Mouse (Mus musculus): ENCODE measurements around the gene Nectin4.
"Not testable (repeated sequence)": the region's sequence is repeated elsewhere in the genome, so short reads cannot be mapped to it uniquely, and the experiment has no call there.

Gene Nectin4

GRCm38 (mm10) chr1:171369845-171370556 lies at the start of gene Nectin4:
Gene Nectin4 (plus strand): TSS chr1:171370099.
- DNase-seq = no peak

DNA sequence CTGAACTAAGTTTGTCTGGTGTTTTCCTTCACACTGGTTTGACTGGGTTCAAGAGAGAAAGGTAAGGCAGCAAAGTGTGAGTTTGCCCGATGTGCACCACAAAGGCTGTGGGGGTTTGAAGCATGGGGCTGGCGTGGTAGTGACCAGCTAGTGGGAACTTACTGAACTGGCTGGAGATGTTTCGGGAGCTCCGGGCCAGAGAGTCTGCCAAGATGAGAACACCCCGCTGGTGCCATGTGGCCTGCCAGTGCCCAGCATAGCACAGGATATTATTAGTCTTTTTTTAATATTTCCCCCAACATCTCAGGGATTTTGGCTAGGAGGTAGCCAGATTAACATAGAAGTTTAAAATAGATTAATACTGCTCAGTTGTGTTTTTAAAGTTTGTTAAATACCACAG lies 49.7 kb upstream of the Nectin4 start:
- no peak for DNase-seq

DNA sequence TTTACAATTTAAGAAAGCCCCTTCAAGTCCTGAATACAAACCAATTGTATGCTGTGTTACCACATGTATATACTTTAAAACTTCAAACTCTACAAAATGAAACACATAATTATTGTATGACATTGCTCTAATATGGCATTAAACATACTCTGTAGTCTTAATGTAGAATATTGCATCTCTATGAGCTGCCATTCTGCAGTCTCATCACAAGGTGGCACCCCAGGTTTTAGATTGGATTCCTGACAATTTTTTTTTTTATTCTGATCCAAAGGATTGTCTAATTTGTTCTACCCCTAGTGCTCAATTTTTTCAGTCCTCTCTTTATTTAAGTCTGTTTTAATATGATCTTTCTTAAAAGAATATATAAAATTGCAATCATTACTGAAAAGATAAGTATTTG lies 48.5 kb upstream of the Nectin4 start:
- DNase-seq = no peak

DNA sequence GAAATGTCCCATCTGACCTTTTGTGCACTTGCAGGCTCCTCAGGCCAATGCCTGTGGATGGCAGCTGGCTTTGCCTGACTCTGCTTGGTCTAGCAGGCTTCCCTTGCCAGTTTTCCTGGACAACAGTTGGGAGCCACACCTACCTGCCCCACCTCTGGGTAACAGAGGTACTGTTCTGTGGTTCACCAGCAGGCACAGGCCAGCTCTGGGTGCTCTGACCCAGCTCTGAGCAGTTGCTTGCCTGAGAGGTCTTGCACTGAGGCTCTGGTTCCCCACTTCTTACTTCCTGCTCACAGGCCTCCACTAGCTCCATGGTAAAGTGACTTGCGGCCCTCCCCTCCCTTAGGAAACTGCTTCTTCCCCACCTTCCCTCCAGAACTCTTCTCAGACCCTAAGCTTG lies 47.9 kb upstream of the Nectin4 start:
- no peak for DNase-seq

- DNase-seq = no peak
Measured at GRCm38 (mm10) chr1:171325571-171325970, 44.3 kb upstream of the Nectin4 start.

- DNase-seq = not testable (repeated sequence)
Measured at GRCm38 (mm10) chr1:171326588-171326987, 43.3 kb upstream of the Nectin4 start.

- peak; percentile 25 for DNase-seq
Measured at GRCm38 (mm10) chr1:171328244-171328643, 41.7 kb upstream of the Nectin4 start.

GRCm38 (mm10) chr1:171328839-171329432 lies 41.0 kb upstream of the Nectin4 start, which contains the start of gene Dedd:
Gene Dedd (plus strand): TSS chr1:171329145.
- DNase-seq = peak; percentile 89

- peak; percentile 86 for DNase-seq
Measured at GRCm38 (mm10) chr1:171329433-171330215, 40.3 kb upstream of the Nectin4 start.

GRCm38 (mm10) chr1:171330216-171330560 lies 39.7 kb upstream of the Nectin4 start:
- DNase-seq = no peak

DNA sequence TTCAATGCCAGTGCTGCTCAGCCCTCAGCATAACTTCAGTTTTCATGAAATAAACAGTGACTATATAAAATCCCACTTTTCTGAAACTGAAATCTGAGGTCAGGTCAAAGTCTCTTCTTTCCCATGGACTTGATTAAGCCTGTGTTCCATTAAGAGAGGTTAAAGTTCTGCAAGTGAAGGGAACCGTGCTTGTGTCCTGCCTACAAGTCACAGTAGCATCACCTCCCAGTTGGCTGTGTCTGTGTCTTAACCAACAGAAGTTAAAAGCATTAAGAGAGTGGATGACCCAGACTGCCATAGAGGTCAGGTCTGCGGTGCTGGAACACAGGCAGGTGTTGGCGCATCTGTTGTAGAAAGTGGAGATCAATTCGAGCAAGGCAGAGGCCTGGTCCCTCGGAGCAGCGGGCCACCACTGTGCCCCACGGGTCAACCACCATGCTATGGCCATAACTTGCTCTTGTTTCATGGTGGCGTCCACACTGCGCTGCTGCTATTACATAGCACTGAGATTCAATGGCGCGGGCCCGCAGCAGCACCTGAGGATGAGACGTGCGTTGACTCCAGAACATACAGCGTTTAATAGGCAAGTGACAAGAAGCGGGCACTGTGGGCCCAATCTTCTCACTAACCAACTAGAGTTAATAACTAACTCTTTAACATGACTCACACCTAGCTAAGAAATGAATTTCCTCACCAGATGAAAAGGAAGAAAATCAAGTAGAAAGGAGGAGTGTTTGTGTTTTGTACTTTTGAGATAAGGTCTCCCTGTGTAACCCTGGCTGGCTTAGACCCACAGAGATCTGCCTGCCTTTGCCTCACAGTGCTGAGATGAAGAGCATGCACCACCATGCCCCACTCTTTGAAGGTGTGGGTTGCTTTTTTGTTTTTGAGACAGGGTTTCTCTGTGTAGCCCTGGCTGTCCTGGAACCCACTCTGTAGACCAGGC lies 27.4 kb upstream of the Nectin4 start:
- no peak for DNase-seq

GRCm38 (mm10) chr1:171343922-171344677 lies 25.8 kb upstream of the Nectin4 start:
- DNase-seq = no peak

GRCm38 (mm10) chr1:171344715-171345114 lies 25.2 kb upstream of the Nectin4 start:
- DNase-seq = no peak

DNA sequence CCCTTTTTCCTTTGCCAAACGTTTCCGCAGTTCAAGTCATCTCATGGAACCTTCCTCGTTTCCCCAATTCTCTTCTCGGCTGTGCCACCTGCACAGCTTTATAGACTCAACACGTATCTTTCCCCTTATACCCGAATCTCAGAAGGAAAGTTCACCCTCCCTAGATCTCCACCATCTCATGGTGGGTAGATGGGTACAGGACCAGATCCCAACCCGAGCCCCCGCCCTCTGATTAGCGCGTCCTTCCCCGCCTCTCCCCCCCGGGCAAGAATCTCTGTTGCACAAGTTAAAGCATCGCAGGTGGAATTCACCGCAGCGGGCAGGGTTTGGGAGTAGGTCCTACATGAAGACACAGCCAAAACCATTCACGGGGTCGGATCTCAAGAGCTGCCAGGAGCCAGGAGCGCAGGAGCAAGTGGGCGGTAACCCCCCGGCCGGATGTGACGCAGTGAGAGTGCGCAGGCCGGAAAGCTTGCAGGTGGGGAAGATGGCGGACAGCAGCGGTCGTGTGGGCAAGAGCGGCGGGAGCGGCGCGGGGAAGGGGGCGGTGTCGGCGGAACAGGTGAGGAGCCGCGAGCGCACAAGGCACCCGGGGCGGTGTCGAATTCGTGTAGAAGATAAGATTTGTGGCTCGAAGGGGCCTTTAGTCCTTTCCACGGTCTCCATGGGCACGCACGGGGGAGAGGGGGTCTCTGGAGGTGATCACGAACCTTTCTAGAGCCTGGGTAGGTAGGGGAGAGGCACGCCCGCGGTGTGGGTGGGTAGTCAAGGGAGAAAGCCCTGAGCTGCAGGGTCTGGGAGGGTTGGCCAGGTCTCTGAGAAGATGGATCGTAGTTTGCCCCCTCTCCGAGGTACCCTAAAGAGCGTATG lies 24.4 kb upstream of the Nectin4 start, which contains the start of the genes Nit1 and Pfdn2:
TSS of gene Nit1 (minus strand) at position 422 of the 870 bp plus-strand sequence.
TSS of gene Pfdn2 (plus strand) at position 446 of the 870 bp plus-strand sequence.
- DNase-seq = peak; percentile 91

GRCm38 (mm10) chr1:171346095-171346450 lies 23.8 kb upstream of the Nectin4 start:
- DNase-seq = no peak

GRCm38 (mm10) chr1:171348665-171349064 lies 21.2 kb upstream of the Nectin4 start:
- no peak for DNase-seq

DNA sequence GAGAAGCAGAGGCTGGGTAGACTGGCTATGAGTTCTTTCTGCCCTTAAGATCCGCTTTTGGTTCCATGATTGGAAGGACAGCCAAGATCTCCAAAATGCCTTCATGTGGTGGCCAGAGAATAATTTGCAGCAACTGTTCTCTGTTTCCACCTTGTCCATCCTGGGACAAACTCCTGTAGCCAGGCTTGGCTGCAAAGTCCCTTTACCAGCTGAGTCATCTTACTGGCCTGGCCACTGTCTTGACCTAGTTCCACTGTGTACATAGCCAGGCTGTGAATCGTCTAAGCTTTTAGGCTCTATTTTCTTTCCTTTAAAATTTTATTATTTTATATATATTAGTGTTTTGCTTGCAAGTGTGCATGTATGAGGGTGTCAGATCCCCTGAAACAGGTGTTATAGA lies 20.7 kb upstream of the Nectin4 start:
- DNase-seq = no peak

DNA sequence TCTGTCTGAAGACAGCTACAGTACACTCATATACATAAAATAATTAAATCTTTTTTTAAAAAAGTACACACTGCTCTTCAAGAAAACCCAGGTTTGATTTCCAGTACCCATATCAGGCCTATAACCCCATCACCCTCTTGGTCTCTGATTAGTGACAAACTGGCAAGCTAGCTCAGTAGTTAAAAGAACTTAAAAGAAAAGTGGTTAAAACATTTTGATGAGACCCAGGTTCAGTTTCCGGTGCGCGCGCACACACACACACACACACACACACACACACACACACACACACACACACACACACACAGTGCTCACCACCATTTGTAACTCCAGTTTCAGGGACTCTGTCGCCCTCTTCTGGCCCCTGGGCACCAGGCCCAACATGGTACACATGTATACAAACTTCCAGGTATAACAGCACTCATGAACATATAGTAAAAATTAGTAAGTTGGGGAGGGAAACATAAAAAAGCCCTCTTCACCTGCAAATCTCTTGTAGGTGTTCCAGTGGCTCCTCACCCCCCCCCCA lies 14.0 kb upstream of the Nectin4 start:
- peak; percentile 58 for DNase-seq

DNA sequence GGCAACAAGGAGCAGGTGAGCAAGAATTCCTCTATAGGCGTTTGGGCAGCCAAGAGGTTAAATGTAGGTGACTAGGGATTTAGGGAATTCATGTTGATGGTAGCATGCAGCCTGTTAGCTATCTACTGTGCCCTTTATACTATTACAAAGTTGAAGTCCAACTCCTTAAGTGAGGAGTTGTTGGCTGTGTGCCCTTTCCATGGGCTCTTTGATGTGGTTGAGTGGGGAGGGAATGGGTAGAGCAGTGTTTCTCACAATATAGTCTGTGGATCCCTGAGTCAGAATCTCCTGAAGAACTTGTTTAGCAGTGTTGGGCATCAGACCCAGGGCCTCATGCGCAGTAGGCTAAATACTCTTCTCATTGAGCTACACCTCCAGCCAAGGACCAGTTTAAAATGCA lies 13.1 kb upstream of the Nectin4 start:
- no peak for DNase-seq

DNA sequence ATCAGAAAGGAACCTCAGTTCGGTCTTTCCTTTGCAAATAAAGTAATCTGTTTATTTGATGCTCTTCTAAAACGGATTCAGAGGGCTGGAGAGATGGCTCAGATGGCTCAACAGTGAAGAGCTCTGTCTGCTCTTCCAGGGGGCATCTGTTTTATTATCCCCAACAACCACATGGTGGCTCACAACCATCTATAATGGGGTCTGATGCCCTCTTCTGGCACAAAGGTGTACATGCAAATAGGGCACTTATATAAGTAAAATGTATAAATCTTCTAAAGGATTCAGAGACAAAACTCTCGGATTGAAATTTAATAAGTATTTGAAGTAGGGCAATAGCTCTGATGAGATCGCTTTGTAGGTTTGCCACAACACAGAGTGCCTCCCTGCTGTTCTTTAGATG lies 11.5 kb upstream of the Nectin4 start:
- DNase-seq = no peak

DNA sequence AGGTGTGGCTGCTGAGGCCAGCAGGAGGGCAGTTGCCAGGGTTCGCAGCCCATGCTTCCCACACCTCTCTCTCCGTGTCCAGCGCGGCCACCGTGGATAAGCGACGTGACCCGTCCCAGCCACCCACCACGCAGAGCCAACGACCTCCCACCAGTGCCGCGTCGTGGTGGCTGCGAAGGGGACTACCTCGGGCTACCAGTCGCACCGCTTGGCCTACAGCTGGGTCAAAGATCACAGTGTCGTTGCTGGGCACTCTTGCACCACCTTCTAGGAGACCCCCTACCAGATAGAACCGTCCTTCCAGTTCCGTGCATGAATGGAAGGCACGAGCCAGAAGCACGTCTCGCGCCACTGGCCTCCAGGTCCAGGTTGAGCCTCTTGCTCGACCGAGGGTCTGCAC lies 9.6 kb upstream of the Nectin4 start:
- DNase-seq = no peak
